Mouse (Mus musculus) left cerebral cortex, postnatal 14 days (tissue): ENCODE results near the gene Ephb4. TPM values are rescaled to one million over a fixed set of nuclear protein-coding genes. Genes with fewer than 3 reads are reported as not detected.

Experiments used
- DNase-seq, 2 experiments: peaks; one replicate each; pipeline ENCODE4 v3.0.0; 2021 to 2022; ENCODE audit warnings: low spot score in 2 of 2, mixed read lengths in 1 of 2
- intact Hi-C: fragments of 180-260 bp; cut with DNase I; formaldehyde crosslinking; loops from one replicate; pipeline ENCODE4 v1.15.1; 2025
- long read RNA-seq, 2 experiments: library from polyadenylated mRNA; stranded (forward); transcript quantifications; one replicate each; pipeline ENCODE4 v2.0.0; 2021
- total RNA-seq, 2 experiments: library from RNA; stranded (reverse); gene quantifications; 2 replicates each; pipeline ENCODE4 v1.2.3; 2021

Gene Ephb4
- total RNA-seq: 1 to 10 TPM; 6.0 to 7.6 TPM
- long read RNA-seq, experiment 1, full-length matches to known transcripts: 4 of 5 reads
- long read RNA-seq, experiment 1, partial matches to known transcripts: 1 of 5 reads
- long read RNA-seq, experiment 1, other reads (novel, unspliced or antisense): 0 of 5 reads
- long read RNA-seq, experiment 2, full-length matches to known transcripts: 7 of 7 reads
- long read RNA-seq, experiment 2, partial matches to known transcripts: 0 of 7 reads
- long read RNA-seq, experiment 2, other reads (novel, unspliced or antisense): 0 of 7 reads

- intact Hi-C loops: no loop called here
- peak; percentile 53 to 56 for DNase-seq
Measured at GRCm38 (mm10) chr5:137349384-137350204, at the start of gene Ephb4. Gene Ephb4, plus strand, starts transcription at chr5:137350109.

GRCm38 (mm10) chr5:137301253-137301652 is 48.7 kb upstream of the Ephb4 start:
- no peak for DNase-seq
- intact Hi-C loops: no loop called here

- DNase-seq: no peak
- intact Hi-C loops: no loop called here
Measured at GRCm38 (mm10) chr5:137303609-137304008, 46.3 kb upstream of the Ephb4 start.

- intact Hi-C loops: no loop called here
- DNase-seq: no peak
Measured at GRCm38 (mm10) chr5:137304165-137304564, 45.7 kb upstream of the Ephb4 start.

GRCm38 (mm10) chr5:137304816-137305215 is 45.1 kb upstream of the Ephb4 start:
- no peak for DNase-seq
- intact Hi-C loops: no loop called here

GRCm38 (mm10) chr5:137305822-137306221 is 44.1 kb upstream of the Ephb4 start:
- no peak for DNase-seq
- intact Hi-C loops: no loop called here

- intact Hi-C loops: loop anchor here (1.0 kb wide), 1 partner anchor 11 kb away; no protein-coding TSS in a partner anchor
- DNase-seq: no peak
Measured at GRCm38 (mm10) chr5:137306439-137307005, 43.4 kb upstream of the Ephb4 start.

- intact Hi-C loops: loop anchor here (1.0 kb wide), 1 partner anchor 12 kb away; no protein-coding TSS in a partner anchor
- peak; percentile 93 to 94 for DNase-seq
Measured at GRCm38 (mm10) chr5:137307071-137307912, 42.6 kb upstream of the Ephb4 start, which contains the start of gene Srrt. Gene Srrt, minus strand, starts transcription at chr5:137307674.

GRCm38 (mm10) chr5:137308356-137308755 is 41.6 kb upstream of the Ephb4 start:
- no peak for DNase-seq
- intact Hi-C loops: no loop called here

GRCm38 (mm10) chr5:137313466-137314192 is 36.3 kb upstream of the Ephb4 start:
- no peak for DNase-seq
- intact Hi-C loops: no loop called here

GRCm38 (mm10) chr5:137314193-137315083 is 35.5 kb upstream of the Ephb4 start, which contains the start of gene Trip6:
Gene Trip6, minus strand, starts transcription at chr5:137314404.
- intact Hi-C loops: no loop called here
- DNase-seq: peak; percentile 56 to 60

- intact Hi-C loops: no loop called here
- no peak for DNase-seq
Measured at GRCm38 (mm10) chr5:137315084-137315903, 34.6 kb upstream of the Ephb4 start.

GRCm38 (mm10) chr5:137317361-137317760 is 32.5 kb upstream of the Ephb4 start:
- no peak for DNase-seq
- intact Hi-C loops: no loop called here

- intact Hi-C loops: no loop called here
Measured at GRCm38 (mm10) chr5:137318570-137318969, 31.3 kb upstream of the Ephb4 start.

GRCm38 (mm10) chr5:137320996-137321395 is 28.9 kb upstream of the Ephb4 start:
- intact Hi-C loops: no loop called here

More at GRCm38 (mm10) chr5:137318570-137318969, 31.3 kb upstream of the Ephb4 start:
- no peak for DNase-seq

GRCm38 (mm10) chr5:137330910-137331309 is 19.0 kb upstream of the Ephb4 start:
- intact Hi-C loops: no loop called here
- no peak for DNase-seq

More at GRCm38 (mm10) chr5:137320996-137321395, 28.9 kb upstream of the Ephb4 start:
- DNase-seq: no peak
